Mouse (Mus musculus): ENCODE measurements around the gene Trem1. TPM values are rescaled to one million over a fixed set of nuclear protein-coding genes. Genes with fewer than 3 reads are reported as not detected.

Trem1 gene
- polyA plus RNA-seq, 1 experiment from 2014 or later = 0.11 TPM

GRCm38 (mm10) chr17:48274098-48274497 is 41.5 kb downstream of the Trem1 start:
- WGBS = 76% methylated on average over 4 of the region's 4 CpGs
- Histone ChIP-seq H3K4me3 (no peak overlapping the region), H3K36me3 (no peaks in the 10 kb centered on the region), H3K27ac (no peak overlapping the region), H3K9me3 (no peaks in the 10 kb centered on the region), H3K27me3 (ENCODE audit: insufficient read depth, poor library complexity, severe bottlenecking) (no peaks in the 10 kb centered on the region), H3K4me1 (no peaks in the 10 kb centered on the region)
- no peak for DNase-seq (ENCODE audit: low spot score)

GRCm38 (mm10) chr17:48274885-48275284 is 42.3 kb downstream of the Trem1 start:
- Histone ChIP-seq H3K36me3 (no peaks in the 10 kb centered on the region), H3K9me3 (no peaks in the 10 kb centered on the region), H3K27me3 (ENCODE audit: insufficient read depth, poor library complexity, severe bottlenecking) (no peaks in the 10 kb centered on the region), H3K4me3 (no peak overlapping the region), H3K27ac (no peak overlapping the region), H3K4me1 (no peaks in the 10 kb centered on the region)
- DNase-seq (ENCODE audit: low spot score) = peak; percentile 86
- 27% methylated on average over 6 of the region's 6 CpGs for WGBS

GRCm38 (mm10) chr17:48275736-48276135 is 43.2 kb downstream of the Trem1 start:
- Histone ChIP-seq H3K4me1 (peaks cover under 1% of the 10 kb centered on the region; the same call in 1 of the 2 replicates), H3K27ac (no peak overlapping the region), H3K27me3 (ENCODE audit: insufficient read depth, poor library complexity, severe bottlenecking) (no peaks in the 10 kb centered on the region), H3K4me3 (no peak overlapping the region), H3K36me3 (no peaks in the 10 kb centered on the region), H3K9me3 (no peaks in the 10 kb centered on the region)
- no peak for DNase-seq (ENCODE audit: low spot score)
- WGBS = 44% methylated on average over 7 of the region's 7 CpGs

- H3K4me1 ChIP-seq = peaks cover 10% of the 10 kb centered on the region
- H3K36me3 ChIP-seq = no peaks in the 10 kb centered on the region
- no peak overlapping the region for H3K4me3 ChIP-seq
- no peaks in the 10 kb centered on the region for H3K9me3 ChIP-seq
- DNase-seq (ENCODE audit: low spot score) = no peak
- no peak overlapping the region for H3K27ac ChIP-seq
- H3K27me3 ChIP-seq (ENCODE audit: insufficient read depth, poor library complexity, severe bottlenecking) = no peaks in the 10 kb centered on the region
These were observed 45.8 kb downstream of the Trem1 start for GRCm38 (mm10) chr17:48278381-48278780.

GRCm38 (mm10) chr17:48279002-48279401 is 46.4 kb downstream of the Trem1 start:
- Histone ChIP-seq H3K27ac (no peak overlapping the region), H3K9me3 (no peaks in the 10 kb centered on the region), H3K27me3 (ENCODE audit: insufficient read depth, poor library complexity, severe bottlenecking) (no peaks in the 10 kb centered on the region), H3K4me1 (peaks cover 10% of the 10 kb centered on the region), H3K36me3 (no peaks in the 10 kb centered on the region), H3K4me3 (no peak overlapping the region)
- 66% methylated on average over 4 of the region's 4 CpGs for WGBS
- DNase-seq (ENCODE audit: low spot score) = no peak

GRCm38 (mm10) chr17:48280943-48281738 is 48.6 kb downstream of the Trem1 start:
- peaks cover 10% of the 10 kb centered on the region for H3K4me1 ChIP-seq
- H3K4me3 ChIP-seq = peak overlapping the region; percentile 52
- no peaks in the 10 kb centered on the region for H3K36me3 ChIP-seq
- no peaks in the 10 kb centered on the region for H3K9me3 ChIP-seq
- 37% methylated on average over 18 of the region's 18 CpGs for WGBS
- no peak for DNase-seq (ENCODE audit: low spot score)
- peak overlapping the region; percentile 87 for H3K27ac ChIP-seq
- no peaks in the 10 kb centered on the region for H3K27me3 ChIP-seq (ENCODE audit: insufficient read depth, poor library complexity, severe bottlenecking)

GRCm38 (mm10) chr17:48281739-48282085 is 49.1 kb downstream of the Trem1 start:
- Histone ChIP-seq H3K4me1 (peaks cover 10% of the 10 kb centered on the region), H3K4me3 (peak overlapping the region; percentile 52), H3K27ac (peak overlapping the region; percentile 87), H3K27me3 (ENCODE audit: insufficient read depth, poor library complexity, severe bottlenecking) (no peaks in the 10 kb centered on the region), H3K9me3 (no peaks in the 10 kb centered on the region), H3K36me3 (no peaks in the 10 kb centered on the region)
- DNase-seq (ENCODE audit: low spot score) = no peak
- WGBS = 2% methylated on average over 3 of the region's 3 CpGs

GRCm38 (mm10) chr17:48286765-48287164 is 54.2 kb downstream of the Trem1 start:
- DNase-seq (ENCODE audit: low spot score) = no peak
- Histone ChIP-seq H3K27ac (no peak overlapping the region), H3K9me3 (no peaks in the 10 kb centered on the region), H3K36me3 (no peaks in the 10 kb centered on the region), H3K4me1 (no peaks in the 10 kb centered on the region; the same call in 1 of the 2 replicates), H3K4me3 (no peak overlapping the region), H3K27me3 (ENCODE audit: insufficient read depth, poor library complexity, severe bottlenecking) (no peaks in the 10 kb centered on the region)
- 59% methylated on average over 1 of the region's 1 CpGs for WGBS

- H3K4me1 ChIP-seq = no peaks in the 10 kb centered on the region; the same call in 1 of the 2 replicates
- no peaks in the 10 kb centered on the region for H3K9me3 ChIP-seq
- H3K4me3 ChIP-seq = no peak overlapping the region
- no peak for DNase-seq (ENCODE audit: low spot score)
- no peaks in the 10 kb centered on the region for H3K27me3 ChIP-seq (ENCODE audit: insufficient read depth, poor library complexity, severe bottlenecking)
- no peak overlapping the region for H3K27ac ChIP-seq
- 54% methylated on average over 2 of the region's 2 CpGs for WGBS
- H3K36me3 ChIP-seq = no peaks in the 10 kb centered on the region
These were observed 54.7 kb downstream of the Trem1 start for GRCm38 (mm10) chr17:48287276-48287675.

- H3K4me1 ChIP-seq = no peaks in the 10 kb centered on the region
- H3K36me3 ChIP-seq = no peaks in the 10 kb centered on the region
- no peaks in the 10 kb centered on the region for H3K27me3 ChIP-seq (ENCODE audit: insufficient read depth, poor library complexity, severe bottlenecking)
- no peak overlapping the region for H3K4me3 ChIP-seq
- H3K9me3 ChIP-seq = no peaks in the 10 kb centered on the region
- WGBS = 74% methylated on average over 5 of the region's 5 CpGs
- DNase-seq (ENCODE audit: low spot score) = no peak
- no peak overlapping the region for H3K27ac ChIP-seq
These were observed 61.1 kb downstream of the Trem1 start for GRCm38 (mm10) chr17:48293500-48294194.

Other genes with a start within 250 kb of the Trem1 start
- not detected in 2 replicates for gene 1700122O11Rik, start 194.5 kb upstream of the Trem1 start, polyA plus RNA-seq (2016; fragmentation: Nextera tagmentation; extraction: Ambion mirVana)
- gene 1700067P10Rik, start 143.4 kb upstream of the Trem1 start, polyA plus RNA-seq (2016; fragmentation: Nextera tagmentation; extraction: Ambion mirVana) = not detected in 2 replicates
- not detected in 2 replicates for gene 9830107B12Rik, start 86.5 kb upstream of the Trem1 start, polyA plus RNA-seq (2016; fragmentation: Nextera tagmentation; extraction: Ambion mirVana)
- not detected in 2 replicates for gene A530064D06Rik, start 65.5 kb upstream of the Trem1 start, polyA plus RNA-seq (2016; fragmentation: Nextera tagmentation; extraction: Ambion mirVana)
- gene Trem3, start 15.0 kb downstream of the Trem1 start, polyA plus RNA-seq (2016; fragmentation: Nextera tagmentation; extraction: Ambion mirVana) = not detected in 2 replicates
- gene Treml4, start 31.5 kb downstream of the Trem1 start, polyA plus RNA-seq (2016; fragmentation: Nextera tagmentation; extraction: Ambion mirVana) = 0.63 and 0.74 TPM in 2 replicates
- 0.97 and 1.3 TPM in 2 replicates for gene Treml2, start 66.7 kb downstream of the Trem1 start, polyA plus RNA-seq (2016; fragmentation: Nextera tagmentation; extraction: Ambion mirVana)
- gene B430306N03Rik, start 83.4 kb downstream of the Trem1 start, polyA plus RNA-seq (2016; fragmentation: Nextera tagmentation; extraction: Ambion mirVana) = 0.13 TPM in 1 of 2 replicates, not detected in the other
- gene Trem2, start 113.6 kb downstream of the Trem1 start, polyA plus RNA-seq (2016; fragmentation: Nextera tagmentation; extraction: Ambion mirVana) = 0.36 and 1.2 TPM in 2 replicates
- gene Treml1, start 127.1 kb downstream of the Trem1 start, polyA plus RNA-seq (2016; fragmentation: Nextera tagmentation; extraction: Ambion mirVana) = 3.7 and 6.3 TPM in 2 replicates
- 13.7 and 17.3 TPM in 2 replicates for gene Nfya, start 177.1 kb downstream of the Trem1 start, polyA plus RNA-seq (2016; fragmentation: Nextera tagmentation; extraction: Ambion mirVana)
- gene Oard1, start 177.2 kb downstream of the Trem1 start, polyA plus RNA-seq (2016; fragmentation: Nextera tagmentation; extraction: Ambion mirVana) = 56.7 and 78.1 TPM in 2 replicates
- 142 and 213 TPM in 2 replicates for gene Apobec2, start 200.2 kb downstream of the Trem1 start, polyA plus RNA-seq (2016; fragmentation: Nextera tagmentation; extraction: Ambion mirVana)
- gene Tspo2, start 218.8 kb downstream of the Trem1 start, polyA plus RNA-seq (2016; fragmentation: Nextera tagmentation; extraction: Ambion mirVana) = 0.43 and 0.67 TPM in 2 replicates
- gene Unc5cl, start 222.1 kb downstream of the Trem1 start, polyA plus RNA-seq (2016; fragmentation: Nextera tagmentation; extraction: Ambion mirVana) = 0.20 and 0.26 TPM in 2 replicates

Data from heart, embryonic 10.5 days (tissue).